Mouse (Mus musculus) adrenal gland, postnatal 14 days (tissue): ENCODE measurements around the gene Ankrd28. TPM values are rescaled to one million over a fixed set of nuclear protein-coding genes. Genes with fewer than 3 reads are reported as not detected.
"Not testable (repeated sequence)": the region's sequence is repeated elsewhere in the genome, so short reads cannot be mapped to it uniquely, and the experiment has no call there.

Experiments used
- DNase-seq: peaks from one replicate; pipeline ENCODE4 v3.0.0; 2021; ENCODE audit warnings: mixed read lengths
- long read RNA-seq, 2 experiments: library from polyadenylated mRNA; stranded (forward); transcript quantifications; one replicate each; pipeline ENCODE4 v2.0.0; 2021
- total RNA-seq: library from RNA; stranded (reverse); gene quantifications from 2 replicates; pipeline ENCODE4 v1.2.3, GENCODE M21; 2021

Gene Ankrd28
- total RNA-seq, result 25.1 and 26.0 TPM in 2 replicates
- long read RNA-seq, experiment 1, full-length matches to known transcripts, result 2 of 8 reads
- long read RNA-seq, experiment 1, partial matches to known transcripts, result 2 of 8 reads
- long read RNA-seq, experiment 1, other reads (novel, unspliced or antisense), result 4 of 8 reads
- long read RNA-seq, experiment 2, full-length matches to known transcripts, result 3 of 7 reads
- long read RNA-seq, experiment 2, partial matches to known transcripts, result 2 of 7 reads
- long read RNA-seq, experiment 2, other reads (novel, unspliced or antisense), result 2 of 7 reads

DNA sequence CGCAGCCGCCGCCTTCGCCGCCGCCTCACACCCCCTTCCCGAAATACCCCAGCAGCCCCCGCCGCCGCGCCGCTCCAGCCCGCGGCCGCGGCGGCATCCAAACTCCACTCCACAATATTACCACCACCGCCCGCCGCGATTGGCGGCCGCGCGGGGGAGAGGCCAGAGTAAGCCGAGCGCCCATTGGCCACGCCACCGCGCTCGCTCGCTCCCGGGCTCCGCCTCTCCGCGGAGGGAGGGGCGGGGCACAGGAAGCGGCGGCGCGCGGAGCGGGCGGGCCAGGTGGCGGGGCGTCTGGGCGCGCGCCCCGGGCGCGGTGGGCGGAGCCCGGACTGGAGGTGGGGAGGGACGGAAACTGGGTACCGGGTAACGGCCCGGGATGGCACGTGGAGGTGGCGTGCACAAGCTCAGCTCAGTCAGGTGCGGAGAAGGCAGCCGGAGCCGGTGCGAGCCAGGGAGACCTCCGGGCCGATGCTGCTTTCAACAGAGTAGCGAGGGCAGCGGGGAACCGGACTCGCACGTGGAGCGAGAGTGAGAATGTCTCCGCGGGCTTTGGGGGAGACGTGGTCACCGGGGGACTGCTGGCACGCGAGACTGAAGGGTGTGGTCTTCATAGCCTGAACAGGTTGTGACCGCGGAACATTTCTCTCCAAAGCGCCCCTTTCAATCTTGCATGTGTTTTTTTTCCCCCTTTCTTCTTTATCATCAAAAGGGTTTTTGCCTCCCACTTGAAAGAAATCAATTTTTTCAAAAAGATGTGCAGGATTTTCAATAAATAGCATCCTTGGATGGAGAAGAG lies at the start of gene Ankrd28:
Ankrd28 (minus strand) TSS at position 81 of the 799 bp plus-strand sequence.
- DNase-seq, result peak; percentile 98

DNA sequence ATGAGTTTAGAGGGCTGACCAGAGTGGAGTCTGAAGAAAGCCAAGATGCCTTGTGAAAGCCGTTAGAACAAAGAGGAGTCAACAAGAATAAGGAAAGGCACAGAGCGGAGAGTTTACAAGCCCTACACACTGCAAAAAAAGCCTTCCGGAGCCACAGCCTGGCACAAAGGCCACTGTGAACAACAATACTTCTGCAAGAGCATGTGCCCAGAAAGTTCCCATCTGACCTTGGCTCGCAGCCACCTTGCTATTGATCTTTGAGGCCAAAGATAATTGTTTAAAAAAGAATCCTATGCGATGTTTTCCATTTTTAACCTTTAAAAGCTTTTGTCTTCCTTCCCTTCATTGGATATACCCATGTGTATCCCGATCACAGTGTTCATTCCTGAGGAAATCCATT lies 49.0 kb upstream of the Ankrd28 start:
- DNase-seq, result peak; percentile 49

DNA sequence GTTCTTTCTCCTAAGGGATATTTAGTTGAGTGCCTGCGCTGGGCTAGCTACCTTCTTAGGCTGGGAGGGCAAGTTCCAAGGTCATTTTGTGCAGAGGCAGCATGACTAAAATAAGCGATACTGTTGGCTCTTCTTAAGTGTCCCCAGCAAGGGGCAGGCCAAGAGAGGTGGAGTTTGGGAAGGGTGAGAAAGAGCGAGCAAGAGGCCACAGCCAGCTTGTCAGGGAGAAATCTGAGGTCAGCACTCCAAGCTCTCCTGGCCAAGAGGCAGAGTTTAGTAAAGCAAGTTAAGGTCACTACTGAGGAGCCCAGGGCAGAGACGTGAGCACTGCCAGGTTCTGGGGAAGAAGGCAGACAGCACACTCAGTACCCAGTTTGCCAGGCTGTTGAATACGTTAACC lies 41.7 kb upstream of the Ankrd28 start:
- peak; percentile 56 for DNase-seq

DNA sequence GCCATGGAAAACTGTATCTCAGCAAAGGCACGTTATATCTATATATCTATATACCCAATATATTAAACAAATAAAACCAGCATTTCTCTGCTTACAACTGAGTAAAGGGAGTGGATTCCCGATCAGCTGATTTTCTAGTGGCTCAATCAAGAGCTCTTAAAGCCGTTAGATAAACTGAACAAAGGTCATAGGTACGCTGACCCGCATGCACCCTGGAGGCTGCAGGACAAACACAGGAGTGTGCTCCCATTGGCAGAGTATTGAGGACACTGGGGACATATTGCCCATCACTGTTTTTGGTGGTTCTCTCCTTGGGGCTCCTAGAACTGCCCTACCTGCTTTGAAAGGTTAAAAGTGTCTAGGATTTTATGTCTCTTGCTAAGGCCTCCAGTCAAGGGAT lies 40.0 kb upstream of the Ankrd28 start:
- no peak for DNase-seq

DNA sequence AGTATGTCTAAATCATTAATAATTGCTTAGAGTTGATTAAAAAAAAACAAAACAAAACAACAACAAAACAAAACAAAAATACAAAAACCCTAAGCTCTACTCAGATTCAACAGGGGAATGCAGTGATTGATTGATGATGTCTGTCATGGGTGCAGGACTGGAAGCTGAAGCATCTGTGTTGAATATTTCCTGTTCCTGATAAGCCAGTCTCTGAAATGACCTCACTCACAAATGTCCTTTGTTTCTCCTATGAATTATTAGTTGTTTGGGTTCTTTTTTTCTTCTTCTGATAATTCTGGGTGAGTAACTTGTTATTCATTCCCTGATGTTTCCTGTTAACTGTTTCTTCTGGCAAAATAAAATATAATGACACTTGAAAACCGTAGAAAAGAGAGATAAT lies 38.1 kb upstream of the Ankrd28 start:
- no peak for DNase-seq

- not testable (repeated sequence) for DNase-seq
Observed at GRCm38 (mm10) chr14:31866366-31866765, 35.9 kb upstream of the Ankrd28 start.

DNA sequence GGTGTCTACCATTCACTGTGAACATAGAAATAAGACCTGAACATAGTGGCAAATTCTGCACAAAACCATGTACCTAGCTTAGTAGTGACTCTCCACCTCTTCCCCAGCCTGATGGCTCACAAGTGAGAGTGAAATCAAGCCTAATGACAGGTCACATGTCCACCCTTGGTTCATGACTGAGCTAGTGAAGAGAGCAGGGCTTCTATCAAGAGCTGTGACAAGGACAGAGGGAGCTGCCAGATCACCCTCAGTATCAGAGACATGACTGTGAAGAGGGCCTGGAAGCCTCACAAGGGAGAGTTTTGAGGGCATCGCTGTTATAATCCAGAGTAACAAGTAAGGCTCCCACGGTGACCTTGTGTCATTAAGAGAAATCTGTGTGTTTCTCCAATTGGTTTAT lies 28.2 kb upstream of the Ankrd28 start:
- DNase-seq, result no peak

DNA sequence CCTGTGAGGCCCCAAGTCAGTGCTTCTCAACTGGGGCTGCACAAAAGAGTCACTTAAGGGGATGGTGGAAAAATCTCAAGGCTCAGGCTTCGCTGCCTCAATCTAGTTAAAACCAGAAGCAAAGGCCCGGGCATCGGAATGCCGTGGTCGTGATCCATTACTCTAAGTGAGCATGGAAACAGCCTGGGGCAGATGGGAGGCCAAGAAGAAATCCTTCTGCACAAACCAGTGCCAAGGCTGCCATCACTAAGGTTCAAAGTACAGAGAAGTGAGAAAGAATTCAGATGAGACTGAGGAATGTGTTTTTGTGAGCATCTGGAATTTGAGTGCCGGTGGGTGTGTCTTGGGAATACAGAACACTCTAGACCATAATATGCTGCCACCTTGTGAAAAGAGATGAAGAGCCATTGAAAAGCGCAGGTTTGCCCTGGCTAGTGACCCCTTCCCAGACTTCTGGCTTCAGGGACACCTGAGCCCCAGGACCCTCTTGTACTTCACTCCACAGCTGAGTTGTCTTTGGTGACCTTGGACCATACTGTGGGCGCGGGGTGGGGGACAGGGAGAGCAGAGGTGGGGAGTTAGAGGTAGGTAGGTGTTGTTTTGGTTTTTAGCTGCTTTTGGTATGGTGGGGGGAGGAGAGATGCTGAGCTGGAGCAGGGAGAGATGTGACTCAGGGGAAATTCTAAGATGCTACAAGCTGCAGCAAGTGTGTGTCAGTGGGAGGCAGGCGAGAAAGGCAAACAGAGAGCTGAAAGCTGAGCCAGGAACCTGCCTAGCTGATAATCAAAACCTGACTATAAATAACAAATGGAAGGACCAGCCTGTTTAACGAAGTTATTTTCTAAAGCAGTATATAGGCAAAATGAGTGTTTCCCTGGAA lies 26.9 kb upstream of the Ankrd28 start:
- no peak for DNase-seq

DNA sequence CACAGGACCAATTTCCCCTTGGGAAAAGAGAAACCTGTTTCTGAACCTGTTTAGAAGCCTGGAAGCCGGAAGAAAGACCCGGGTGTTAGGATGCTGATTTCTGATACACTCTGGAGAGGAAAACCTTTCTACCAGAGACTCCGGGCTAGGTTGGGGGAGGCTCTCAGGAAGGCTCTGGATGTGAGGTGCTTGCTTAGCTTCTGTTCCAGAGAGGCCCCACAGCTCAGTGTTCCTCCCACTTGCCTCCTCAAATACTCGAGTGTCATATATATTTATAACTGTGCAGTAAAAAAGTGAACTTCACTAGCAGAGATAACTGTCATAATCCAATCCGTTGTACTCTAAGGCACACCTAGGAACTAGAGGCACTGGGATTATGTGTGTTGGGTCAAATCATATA lies 25.6 kb upstream of the Ankrd28 start:
- no peak for DNase-seq

DNA sequence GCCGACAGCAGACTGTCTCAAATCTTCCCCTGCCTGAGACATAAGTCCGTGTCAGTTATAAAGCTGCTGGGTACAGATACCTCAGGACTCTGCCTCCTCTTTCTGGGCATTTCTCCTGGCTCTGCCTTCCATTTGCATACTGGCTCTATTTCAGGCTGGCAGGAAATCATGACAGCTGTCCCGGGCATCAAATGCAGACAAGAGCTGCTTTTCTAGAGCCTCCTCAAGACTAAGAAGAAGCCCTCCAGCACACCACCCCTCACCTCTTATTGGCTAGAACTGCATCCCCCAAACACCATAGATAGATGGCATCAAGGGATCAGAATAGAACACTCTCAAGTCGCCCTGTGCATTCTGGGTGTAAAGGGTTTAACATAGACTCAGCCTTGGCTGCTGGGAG lies 24.2 kb upstream of the Ankrd28 start:
- DNase-seq, result no peak

DNA sequence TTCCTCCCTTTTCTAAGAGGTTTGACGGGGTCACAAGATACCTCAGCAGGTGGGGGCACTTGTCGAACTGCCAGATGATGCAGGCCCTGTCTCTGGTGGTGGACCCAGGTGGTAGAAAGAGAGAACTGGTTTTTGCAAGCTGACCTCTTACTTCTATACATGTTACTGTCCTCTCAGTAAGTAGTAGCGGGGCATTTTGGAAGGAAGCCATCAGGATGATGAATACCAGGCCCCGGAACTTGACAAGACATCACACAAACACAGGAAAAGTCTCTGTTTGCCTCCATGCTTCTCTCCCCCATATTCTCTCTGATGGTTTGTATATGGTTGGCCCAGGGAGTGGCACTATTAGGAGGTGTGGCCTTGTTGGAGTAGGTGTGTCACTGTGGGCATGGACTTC lies 13.1 kb upstream of the Ankrd28 start:
- DNase-seq, result no peak

GRCm38 (mm10) chr14:31832022-31832421 lies 1.6 kb upstream of the Ankrd28 start:
- DNase-seq, result no peak

DNA sequence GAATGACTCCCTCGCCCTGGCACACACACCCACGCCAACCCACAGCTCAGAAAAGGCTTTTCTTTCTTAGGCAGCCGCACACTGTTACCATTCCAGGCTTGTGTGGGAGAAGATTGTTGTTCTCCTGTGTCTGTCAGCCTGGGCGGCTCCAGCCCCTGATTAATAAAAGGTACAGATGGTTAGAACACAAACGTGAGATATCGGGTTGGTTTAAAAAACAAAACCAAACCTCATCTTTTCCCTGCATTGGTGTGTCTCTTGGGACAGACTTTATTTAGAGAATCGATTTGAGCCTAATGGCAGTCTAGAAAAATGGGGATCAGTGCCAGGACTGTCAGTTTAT lies 890 bp upstream of the Ankrd28 start:
- DNase-seq, result peak; percentile 14

DNA sequence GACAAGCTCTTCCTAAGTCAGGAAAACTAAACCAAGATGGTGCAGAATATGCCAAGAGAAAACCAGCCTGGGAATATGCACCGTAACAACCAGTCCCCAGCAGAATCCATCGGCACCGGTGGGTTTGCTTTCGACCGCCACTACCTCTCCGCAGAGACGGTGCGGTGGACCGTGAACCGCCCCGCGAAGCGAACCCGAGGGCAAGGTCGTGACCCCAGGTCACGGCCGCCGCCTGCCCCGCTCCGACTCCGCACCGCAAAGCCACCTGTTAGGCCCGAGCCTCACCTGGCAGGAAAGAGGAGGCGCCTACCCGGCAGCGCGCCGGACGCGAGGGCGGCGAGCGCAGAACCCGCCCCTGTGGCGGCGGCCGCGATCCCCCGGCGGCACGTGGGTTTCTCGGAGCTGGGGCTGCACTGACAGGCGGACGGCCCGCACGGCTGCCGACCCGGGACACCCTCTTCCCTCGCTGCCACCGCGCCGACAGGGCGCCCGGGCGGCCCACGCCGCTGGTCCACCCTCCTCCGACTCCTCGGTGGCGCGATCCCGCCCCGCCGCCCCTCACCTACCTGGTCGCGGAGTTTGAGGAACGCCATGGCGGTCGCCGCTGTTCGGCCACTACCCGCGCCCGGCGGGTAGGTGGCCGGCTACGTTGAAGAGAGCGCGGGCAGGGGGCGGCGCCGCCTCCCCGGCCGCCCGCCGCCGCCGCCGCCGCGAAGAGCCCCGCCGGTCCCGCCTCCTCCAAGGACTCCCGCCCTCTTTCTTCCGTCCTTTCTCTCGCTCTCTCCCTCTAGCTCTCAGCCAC lies 489 bp downstream of the Ankrd28 start:
- DNase-seq, result peak; percentile 80

DNA sequence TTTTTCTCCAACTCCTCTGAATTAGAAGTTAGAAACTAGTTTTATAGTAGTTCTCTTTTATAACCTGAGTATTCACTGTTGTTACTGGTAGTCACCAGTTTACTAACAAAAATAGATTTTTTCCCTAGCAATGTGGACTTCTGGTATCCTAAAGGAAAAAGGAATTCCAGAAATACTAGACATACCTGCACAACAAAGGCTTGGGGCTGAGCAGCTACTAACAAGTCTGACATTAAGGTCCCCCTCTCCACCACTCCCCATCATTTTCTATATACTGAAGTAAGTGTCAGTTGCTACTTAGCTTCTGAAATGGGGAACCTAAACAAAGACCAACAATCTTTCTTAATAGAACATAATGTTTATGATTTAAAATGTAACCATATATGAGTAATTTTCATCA lies 3.2 kb downstream of the Ankrd28 start:
- no peak for DNase-seq

GRCm38 (mm10) chr14:31809942-31810341 lies 20.5 kb downstream of the Ankrd28 start:
- no peak for DNase-seq

GRCm38 (mm10) chr14:31803791-31804190 lies 26.7 kb downstream of the Ankrd28 start:
- DNase-seq, result no peak

DNA sequence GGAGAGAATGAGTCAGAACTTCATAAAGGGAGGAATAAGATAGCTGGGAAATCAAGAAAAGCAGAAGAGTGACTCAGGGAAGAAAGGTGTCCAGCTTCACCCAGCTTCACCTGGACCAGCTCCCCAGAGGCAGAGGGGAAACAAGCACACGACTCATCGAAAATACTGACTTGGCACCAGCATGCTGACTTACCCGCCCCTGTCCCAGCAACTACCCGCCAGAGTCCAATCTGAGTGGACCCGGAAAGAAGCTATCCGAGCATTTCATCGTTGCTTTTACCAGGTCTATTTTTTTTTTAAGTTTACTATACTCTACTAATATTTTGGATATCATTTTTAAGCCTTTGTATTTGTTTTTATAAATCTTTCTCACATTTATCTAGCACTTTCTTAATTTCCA lies 29.5 kb downstream of the Ankrd28 start:
- DNase-seq, result no peak

DNA sequence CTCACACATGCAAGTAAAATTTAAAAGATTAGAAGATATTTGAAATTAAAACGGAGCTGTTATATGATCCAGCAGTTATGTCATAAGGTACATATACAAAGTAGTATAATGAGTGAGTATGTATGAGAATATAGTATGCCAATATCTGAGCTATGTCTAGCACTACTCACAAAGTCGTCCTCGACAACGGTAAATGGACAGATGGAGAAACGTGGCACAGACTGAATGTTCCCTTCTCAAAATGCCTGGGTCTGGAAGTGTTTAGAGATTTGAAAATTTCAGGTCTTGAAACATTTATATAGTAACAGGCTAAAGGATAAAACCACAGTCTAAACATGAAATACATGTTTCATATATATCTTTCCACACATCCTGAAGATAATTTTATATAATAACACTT lies 30.0 kb downstream of the Ankrd28 start:
- no peak for DNase-seq

- DNase-seq, result no peak
Observed at GRCm38 (mm10) chr14:31798937-31799336, 31.5 kb downstream of the Ankrd28 start.

GRCm38 (mm10) chr14:31795535-31795934 lies 34.9 kb downstream of the Ankrd28 start:
- no peak for DNase-seq

- no peak for DNase-seq
Observed at GRCm38 (mm10) chr14:31794776-31795126, 35.7 kb downstream of the Ankrd28 start.
